Mouse (Mus musculus): ENCODE data around the gene Klrb1f. TPM values are rescaled to one million over a fixed set of nuclear protein-coding genes. Genes with fewer than 3 reads are reported as not detected.
A peak's percentile ranks its signal among the peaks of the same experiment; 100 is the strongest.
"Not testable (repeated sequence)": the region's sequence is repeated elsewhere in the genome, so short reads cannot be mapped to it uniquely, and the experiment has no call there.

Klrb1f gene
- total RNA-seq, 2 experiments from 2014 or later: not detected

DNA sequence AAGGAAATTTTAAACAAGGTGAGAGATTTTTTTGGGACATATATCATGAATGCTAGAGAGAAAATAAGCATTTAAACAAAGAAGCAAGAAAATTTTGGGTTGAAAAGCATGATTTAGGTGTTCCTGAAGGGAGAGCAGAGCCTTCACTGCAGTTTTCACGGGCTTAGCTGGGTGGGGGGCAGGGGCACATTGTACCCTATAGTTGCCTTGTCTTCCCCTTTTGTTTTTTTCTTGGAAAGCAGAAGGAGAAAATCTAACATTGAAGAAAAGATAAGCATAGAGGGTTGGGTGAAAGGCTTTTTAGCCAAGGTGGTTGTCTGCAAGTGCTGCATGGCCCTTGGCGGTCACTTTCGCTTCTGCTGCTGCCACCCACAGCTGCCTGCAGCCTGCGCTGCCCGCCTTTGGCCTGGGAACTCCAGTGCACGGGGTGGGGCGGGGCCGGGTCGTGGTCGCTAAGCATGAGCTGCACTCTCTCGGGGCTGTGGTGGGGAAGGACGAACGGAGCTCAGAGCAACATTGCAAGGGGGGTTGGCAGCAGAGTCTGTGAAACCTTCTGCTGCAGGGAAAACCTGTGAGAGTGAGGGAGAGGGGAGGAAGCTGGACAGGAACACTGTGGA lies 3.3 kb downstream of the Klrb1f start:
- DNase-seq (ENCODE audit: low spot score): peak; percentile 4

- DNase-seq (ENCODE audit: low spot score): no peak
These were observed 4.0 kb downstream of the Klrb1f start for GRCm38 (mm10) chr6:129049596-129050251.

DNA sequence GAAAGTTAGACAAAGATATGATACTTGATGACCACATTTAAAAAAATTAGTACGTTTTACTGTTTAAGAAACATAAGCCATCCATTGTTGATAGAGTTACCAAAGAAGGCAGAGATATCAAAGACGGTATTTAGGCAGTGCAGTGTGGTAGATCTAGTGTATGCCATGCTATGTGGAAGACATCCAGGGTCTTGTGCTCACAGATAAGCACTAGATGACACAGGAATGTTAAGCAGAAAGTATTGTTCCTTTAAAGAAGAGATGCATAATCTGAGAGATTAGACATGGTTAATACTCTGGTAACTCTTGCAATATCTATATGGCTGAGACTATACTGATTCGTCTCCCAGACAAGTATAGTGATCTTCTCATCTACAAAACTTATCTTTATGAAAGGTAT lies 5.4 kb downstream of the Klrb1f start:
- DNase-seq (ENCODE audit: low spot score): no peak

GRCm38 (mm10) chr6:129051731-129052130 lies 6.0 kb downstream of the Klrb1f start:
- no peak for DNase-seq (ENCODE audit: low spot score)

GRCm38 (mm10) chr6:129056237-129056636 lies 10.5 kb downstream of the Klrb1f start:
- DNase-seq (ENCODE audit: low spot score): no peak

DNA sequence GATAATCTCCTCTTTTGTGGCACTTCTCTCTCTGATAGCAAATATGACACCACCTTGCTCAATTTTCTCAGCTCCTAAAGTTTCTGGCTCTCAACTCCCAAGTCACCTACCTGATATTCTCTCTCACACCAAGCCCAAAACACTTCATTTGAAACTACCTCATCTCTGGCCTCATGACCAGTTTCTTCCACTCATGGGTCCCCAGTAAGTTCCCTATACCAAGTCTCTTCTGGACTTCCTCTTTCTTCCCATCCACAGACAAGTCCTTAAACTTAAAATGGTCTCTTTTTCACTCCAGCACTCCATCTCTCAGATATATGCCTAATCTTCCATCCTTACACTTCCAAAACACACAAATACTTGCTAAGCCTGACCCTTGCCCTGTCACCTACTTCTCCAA lies 12.3 kb downstream of the Klrb1f start:
- no peak for DNase-seq (ENCODE audit: low spot score)

DNA sequence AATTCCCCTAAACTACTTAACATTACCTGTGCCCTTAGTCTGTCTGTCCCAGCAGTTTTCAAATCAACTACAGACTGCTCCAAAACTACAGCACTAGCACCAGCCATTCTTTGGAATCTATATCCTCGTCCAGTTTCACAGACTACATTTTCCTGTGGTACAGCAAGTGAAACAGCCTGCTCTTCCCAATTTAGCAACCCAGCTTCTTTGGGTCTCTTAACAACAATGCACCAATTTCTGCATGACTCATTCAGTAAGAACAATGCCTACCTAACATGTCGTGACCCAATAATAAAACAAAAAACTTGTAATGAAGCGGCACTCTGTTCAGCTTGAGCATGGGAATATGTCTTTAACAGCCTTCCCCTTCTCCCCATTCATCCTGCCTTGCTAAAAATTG lies 19.7 kb downstream of the Klrb1f start:
- no peak for DNase-seq (ENCODE audit: low spot score)

GRCm38 (mm10) chr6:129065857-129066256 lies 20.2 kb downstream of the Klrb1f start:
- DNase-seq (ENCODE audit: low spot score): no peak

DNA sequence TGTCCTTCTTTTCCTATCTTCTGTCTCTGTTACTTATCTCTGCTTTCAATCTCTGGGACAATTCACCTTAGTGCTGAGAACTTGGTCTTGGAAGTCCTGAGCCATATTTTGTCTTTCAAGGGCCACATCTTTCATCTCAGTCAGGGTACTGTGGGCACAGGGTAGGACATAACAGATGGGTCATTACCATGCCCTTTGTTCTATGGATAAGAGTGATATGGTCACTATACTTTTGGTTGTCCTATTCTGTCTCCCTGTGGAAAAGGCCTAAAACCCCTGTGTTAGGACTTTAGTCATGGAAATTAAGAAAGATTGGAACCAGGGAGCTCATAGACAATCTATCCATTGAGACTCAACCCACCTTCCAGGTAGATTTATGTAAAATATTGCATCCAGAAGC lies 20.8 kb downstream of the Klrb1f start:
- no peak for DNase-seq (ENCODE audit: low spot score)

DNA sequence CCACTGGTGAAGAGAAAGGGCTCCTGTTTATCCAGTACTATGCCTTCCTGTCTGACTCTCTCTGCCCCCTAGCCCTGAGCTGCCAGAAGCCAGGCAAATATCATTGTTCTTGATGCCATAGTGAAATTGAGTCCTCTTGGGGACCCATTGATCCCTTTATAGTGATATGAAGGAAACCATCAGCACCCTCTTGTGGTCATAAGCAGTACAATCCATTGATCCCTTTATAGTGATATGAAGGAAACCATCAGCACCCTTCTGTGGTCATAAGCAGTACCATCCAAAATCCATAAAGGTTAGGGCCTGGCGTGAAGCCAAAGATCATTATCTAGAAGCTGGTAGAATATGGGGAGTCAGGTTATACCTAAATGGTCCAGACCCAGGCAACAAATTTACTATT lies 21.3 kb downstream of the Klrb1f start:
- DNase-seq (ENCODE audit: low spot score): peak; percentile 23

DNA sequence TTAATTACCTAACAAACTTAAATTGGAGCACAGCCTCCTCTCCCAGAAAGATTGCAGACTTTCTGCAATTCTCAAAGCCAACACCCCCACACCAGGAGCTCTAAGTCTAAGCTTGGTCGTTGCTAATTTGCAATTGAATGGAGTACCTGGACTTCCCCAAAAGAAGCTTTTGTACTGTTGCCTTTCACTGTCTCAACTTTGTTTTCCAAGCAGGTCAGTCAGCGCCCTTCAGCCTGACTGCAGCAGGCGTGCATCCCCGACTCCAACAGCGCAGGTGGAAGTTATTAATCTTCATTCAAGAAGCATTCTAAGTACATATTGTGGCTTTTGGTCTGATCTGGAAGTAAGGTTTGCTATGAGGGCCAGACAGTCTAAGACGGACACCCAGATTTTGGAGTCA lies 39.4 kb downstream of the Klrb1f start:
- no peak for DNase-seq (ENCODE audit: low spot score)

DNA sequence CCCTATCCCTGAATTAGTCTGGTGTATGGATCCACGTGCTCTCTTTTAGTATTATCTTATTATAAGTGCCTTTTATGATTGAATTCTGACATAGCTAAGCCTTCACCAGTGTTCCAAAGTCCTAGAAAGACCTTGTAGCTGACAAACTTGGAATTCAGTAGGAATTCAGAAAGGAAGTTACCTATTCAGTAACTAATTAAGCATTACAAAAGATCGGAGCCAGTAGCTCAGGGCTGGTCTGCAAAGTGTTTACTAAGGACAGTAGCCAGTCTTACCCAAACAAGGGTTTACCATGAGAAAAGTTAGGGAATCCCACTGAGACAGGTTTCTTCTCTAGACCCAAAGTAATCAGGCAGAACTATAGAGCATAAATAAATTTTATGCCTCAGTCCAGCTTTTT lies 40.3 kb downstream of the Klrb1f start:
- DNase-seq (ENCODE audit: low spot score): not testable (repeated sequence)

DNA sequence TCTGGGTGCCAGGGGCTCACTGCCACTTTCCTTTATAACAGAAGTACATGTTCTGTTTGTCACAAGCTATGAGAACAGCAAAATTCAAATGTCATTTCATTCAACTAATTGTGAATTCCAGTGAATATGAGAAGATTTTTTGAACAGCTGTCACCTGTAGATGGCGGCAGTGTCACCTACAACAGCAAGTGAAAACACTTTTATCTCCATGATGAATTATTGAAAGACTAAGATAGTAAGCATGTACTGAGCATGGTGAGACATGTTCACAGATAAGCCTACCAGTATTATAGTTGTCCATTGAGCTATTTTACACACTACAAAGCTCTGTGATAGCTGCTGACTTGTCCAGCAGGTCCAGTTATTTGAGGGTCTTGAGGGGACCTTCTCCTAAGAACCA lies 42.5 kb downstream of the Klrb1f start:
- DNase-seq (ENCODE audit: low spot score): peak; percentile 62

DNA sequence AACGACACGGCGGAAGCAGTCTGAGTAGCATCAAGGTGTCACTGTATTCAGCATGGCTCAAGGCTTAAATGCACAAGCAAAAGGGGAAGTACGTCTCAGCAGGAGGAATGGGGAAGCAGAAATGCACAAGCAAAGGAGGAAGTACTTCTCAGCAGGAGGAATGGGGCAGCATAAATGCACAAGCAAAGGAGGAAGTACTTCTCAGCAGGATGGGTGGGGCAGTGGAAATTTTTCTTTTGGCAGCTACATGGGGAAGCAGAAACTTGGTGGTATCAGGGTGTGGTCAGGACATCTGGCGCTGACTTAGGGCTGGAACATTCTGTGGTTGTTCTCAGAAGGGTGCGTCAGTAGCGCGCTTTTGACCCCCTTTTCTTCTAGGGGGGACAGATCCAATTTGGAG lies 42.9 kb downstream of the Klrb1f start:
- DNase-seq (ENCODE audit: low spot score): not testable (repeated sequence)

GRCm38 (mm10) chr6:129095166-129095565 lies 49.5 kb downstream of the Klrb1f start:
- peak; percentile 68 for DNase-seq (ENCODE audit: low spot score)

DNA sequence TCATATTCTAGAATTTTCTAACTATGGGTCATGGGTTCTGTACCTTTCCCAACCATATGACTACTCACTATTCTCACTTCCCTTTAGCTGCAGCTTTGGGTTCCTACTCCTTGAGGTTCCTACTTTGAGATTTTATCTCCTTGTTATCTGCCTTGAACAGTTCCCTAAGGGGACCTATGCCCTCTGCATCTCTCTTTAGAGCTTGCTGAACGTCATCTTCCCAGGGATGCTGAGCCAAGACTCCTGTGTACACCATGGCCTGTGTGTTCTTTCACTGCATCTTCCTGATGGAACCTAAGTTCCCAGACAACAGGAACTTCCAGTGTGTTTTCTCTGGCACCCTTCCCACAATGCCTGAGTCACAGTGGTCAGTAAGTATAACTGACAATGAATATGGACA lies 52.2 kb downstream of the Klrb1f start:
- DNase-seq (ENCODE audit: low spot score): peak; percentile 34

- DNase-seq (ENCODE audit: low spot score): not testable (repeated sequence)
These were observed 55.1 kb downstream of the Klrb1f start, which contains the start of gene Clec2e for GRCm38 (mm10) chr6:129100794-129101193. Clec2e (minus strand) TSS chr6:129100913.

- DNase-seq (ENCODE audit: low spot score): no peak
These were observed 55.9 kb downstream of the Klrb1f start for GRCm38 (mm10) chr6:129101604-129102003.

DNA sequence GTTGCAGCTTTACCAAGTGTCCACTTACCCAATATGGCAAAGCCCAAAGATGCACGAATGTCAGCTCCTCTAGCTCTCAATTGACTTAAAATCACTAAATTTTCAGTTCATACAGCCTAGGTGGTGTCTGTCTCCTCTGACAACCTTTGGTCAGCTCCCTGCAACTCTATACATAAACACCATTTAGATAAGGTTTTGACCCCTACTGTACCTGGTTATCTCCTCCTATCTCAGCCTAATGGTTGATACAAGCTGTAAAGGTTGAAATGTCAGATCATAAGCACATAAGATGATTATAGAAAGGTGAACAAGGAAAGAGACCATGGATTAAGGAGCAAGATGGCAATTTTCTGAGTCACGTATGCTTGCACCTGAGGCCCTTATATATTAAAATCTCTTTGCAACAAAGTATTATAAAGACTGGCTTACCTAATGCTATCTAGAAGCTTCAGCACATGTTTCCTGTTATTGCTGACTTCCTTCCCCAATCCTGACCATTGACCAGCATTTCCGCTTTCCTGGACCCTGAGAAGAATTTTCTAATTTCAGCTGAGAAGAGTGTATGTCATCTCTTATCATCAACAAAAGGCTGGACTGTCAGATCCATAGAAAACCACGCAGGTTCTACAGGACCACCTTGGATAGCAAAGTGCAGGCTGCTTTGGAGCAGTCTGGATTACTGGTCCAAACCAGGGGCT lies 57.3 kb downstream of the Klrb1f start:
- DNase-seq (ENCODE audit: low spot score): no peak
